ENCODE assay signal across 13 mouse cellular contexts in the genomic region with DNA sequence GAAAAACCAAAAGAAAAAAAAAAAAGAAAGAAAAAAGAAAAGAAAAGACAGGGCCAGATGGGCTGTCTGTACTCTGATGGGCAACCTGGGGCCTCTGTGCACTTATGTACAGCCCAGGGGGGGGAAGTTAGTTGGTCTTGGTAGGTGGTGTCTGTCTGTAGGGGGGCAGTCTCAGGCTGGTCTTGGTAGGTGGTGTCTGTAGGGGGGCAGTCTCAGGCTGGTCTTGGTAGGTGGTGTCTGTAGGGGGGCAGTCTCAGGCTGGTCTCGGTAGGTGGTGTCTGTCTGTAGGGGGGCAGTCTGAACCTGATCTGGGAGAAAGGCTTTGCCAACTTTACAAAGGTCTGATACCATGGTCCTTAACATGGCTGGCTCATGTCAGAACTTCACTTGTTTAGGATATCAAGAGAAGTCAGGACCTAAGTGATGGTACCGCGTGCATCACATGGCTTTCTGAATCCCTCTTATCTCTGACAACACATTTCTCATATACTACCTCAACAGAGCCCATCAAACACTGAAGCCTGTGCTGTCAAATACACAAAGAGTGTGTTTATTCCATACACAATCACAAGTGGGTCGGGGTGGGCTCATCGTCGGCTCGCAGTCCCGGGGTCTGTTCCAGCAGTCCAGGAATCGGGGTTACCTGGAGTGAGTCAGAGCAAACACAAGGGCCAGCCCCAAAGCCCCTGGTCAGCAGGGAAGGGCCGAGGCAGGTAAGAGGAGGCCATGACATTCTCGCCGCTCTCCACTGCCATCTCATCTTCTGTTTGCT. TPM values are rescaled to one million over a fixed set of nuclear protein-coding genes. Genes with fewer than 3 reads are reported as not detected.
DNase-seq lines count a peak whose midpoint lies in the region; ATAC-seq lines count a peak whose summit lies in the region.
"Had no signal": no experiment of that assay in that cellular context is flagged by ENCODE, and none has a peak within 500 bp of the region (broad histone marks: within the 10 kb centered on the region; RNA-seq: fewer than 3 reads in every experiment).

No protein-coding gene starts in this region.

- H3K4me1 ChIP-seq in heart, embryonic 15.5 days (replicated peaks): peaks cover 47% of the 10 kb centered on the region
- H3K4me1 ChIP-seq in liver, embryonic 12.5 days: peaks cover 62% of the 10 kb centered on the region

- peak overlapping the region; percentile 78 for H3K27ac ChIP-seq in heart, embryonic 15.5 days
- peak overlapping the region; percentile 82 for H3K27ac ChIP-seq in liver, embryonic 12.5 days
- H3K27ac ChIP-seq: embryonic facial prominence, embryonic 13.5 days had no signal

- 0 out of 2 replicates have a peak overlapping the region, but pooled peaks have one; percentile 35 for H3K9ac ChIP-seq in heart, embryonic 15.5 days
- peak overlapping the region; percentile 40 for H3K9ac ChIP-seq in liver, embryonic 12.5 days
- H3K9ac ChIP-seq: embryonic facial prominence, embryonic 13.5 days; forebrain, postnatal 0 days; lung, embryonic 14.5 days had no signal

- no peak overlapping the region for H3K4me2 ChIP-seq in heart, embryonic 15.5 days
- H3K4me2 ChIP-seq in liver, embryonic 12.5 days: peak overlapping the region; percentile 41
- H3K4me2 ChIP-seq: embryonic facial prominence, embryonic 13.5 days; lung, embryonic 14.5 days had no signal

- intact Hi-C loops in heart, postnatal 25 days (cut with DNase I): no loop called here

- no peaks in the 10 kb centered on the region for H3K36me3 ChIP-seq in heart, embryonic 15.5 days
- no peaks in the 10 kb centered on the region for H3K36me3 ChIP-seq in liver, embryonic 12.5 days

- no peaks in the 10 kb centered on the region for H3K9me3 ChIP-seq in heart, embryonic 15.5 days (replicated peaks)
- no peaks in the 10 kb centered on the region for H3K9me3 ChIP-seq in liver, embryonic 12.5 days (replicated peaks)
- H3K9me3 ChIP-seq: embryonic facial prominence, embryonic 13.5 days had no signal

- no peak for DNase-seq in heart, postnatal 25 days (ENCODE audit: low spot score)
- peak; percentile 51 for DNase-seq in 416B (ENCODE audit: low read depth)
- DNase-seq in MEL-GATA-1-ER (ENCODE audit: extremely low read depth, low read depth): peak; percentile 67
- DNase-seq in frontal cortex, postnatal 10 days (ENCODE audit: low spot score in 2 of 2): no peak
- DNase-seq in thymus, postnatal 14 days: no peak
- no peak for DNase-seq in thymus, postnatal 36 days
- DNase-seq: adrenal gland, postnatal 10 days; forebrain, postnatal 0 days; lung, embryonic 14.5 days had no signal

- 77% methylated on average over 12 of the region's 12 CpGs for WGBS in heart, embryonic 15.5 days
- WGBS in liver, embryonic 12.5 days (ENCODE audit: insufficient replicate concordance): 52% methylated on average over 12 of the region's 12 CpGs

- ATAC-seq in heart, embryonic 15.5 days (replicated peaks; ENCODE audit: insufficient number of reproducible peaks, insufficient read depth, low FRiP score, low read depth): no peak
- peak; percentile 89 for ATAC-seq in liver, embryonic 12.5 days
- ATAC-seq: forebrain, postnatal 0 days; intestine, postnatal 0 days had no signal

- no peaks in the 10 kb centered on the region for H3K27me3 ChIP-seq in heart, embryonic 15.5 days
- peaks cover 35% of the 10 kb centered on the region for H3K27me3 ChIP-seq in liver, embryonic 12.5 days (replicated peaks)
- H3K27me3 ChIP-seq: embryonic facial prominence, embryonic 13.5 days had no signal

- H3K4me3 ChIP-seq in heart, embryonic 15.5 days: no peak overlapping the region
- no peak overlapping the region for H3K4me3 ChIP-seq in liver, embryonic 12.5 days
- H3K4me3 ChIP-seq: embryonic facial prominence, embryonic 13.5 days had no signal

RNA-seq across cellular contexts. Expression of a gene that starts 3.7 kb away (rescaled TPM):
- 64.3 and 69.6 TPM in 2 replicates for polyA plus RNA-seq in heart, embryonic 15.5 days (2015; fragmentation: Nextera tagmentation; extraction: Ambion mirVana)
- total RNA-seq in heart, postnatal 25 days (2021): 10 to 100 TPM; 76.4 to 89.1 TPM
- polyA plus RNA-seq in liver, embryonic 12.5 days (2016; fragmentation: Nextera tagmentation; extraction: Ambion mirVana): 9.4 and 10.4 TPM in 2 replicates

RNA-seq across cellular contexts. Expression of a gene that starts 58.8 kb away (rescaled TPM):
- polyA plus RNA-seq in heart, embryonic 15.5 days (2015; fragmentation: Nextera tagmentation; extraction: Ambion mirVana): 38.3 and 40.2 TPM in 2 replicates
- total RNA-seq in heart, postnatal 25 days (2021): 10 to 100 TPM; 20.5 to 26.0 TPM
- polyA plus RNA-seq in liver, embryonic 12.5 days (2016; fragmentation: Nextera tagmentation; extraction: Ambion mirVana): 17.6 and 18.6 TPM in 2 replicates

Comparison
In these comparisons a context has a peak if more than half of its experiments do, and no peak if none do; other contexts are left out.
1. DNase-seq: peak in 416B (single experiment) and MEL-GATA-1-ER (single experiment); none in heart, postnatal 25 days (single experiment), frontal cortex, postnatal 10 days (0 of 2), thymus, postnatal 14 days (single experiment) and thymus, postnatal 36 days (0 of 2).